Mouse (Mus musculus): ENCODE measurements around the gene Slc38a10.

The Slc38a10 gene

DNA sequence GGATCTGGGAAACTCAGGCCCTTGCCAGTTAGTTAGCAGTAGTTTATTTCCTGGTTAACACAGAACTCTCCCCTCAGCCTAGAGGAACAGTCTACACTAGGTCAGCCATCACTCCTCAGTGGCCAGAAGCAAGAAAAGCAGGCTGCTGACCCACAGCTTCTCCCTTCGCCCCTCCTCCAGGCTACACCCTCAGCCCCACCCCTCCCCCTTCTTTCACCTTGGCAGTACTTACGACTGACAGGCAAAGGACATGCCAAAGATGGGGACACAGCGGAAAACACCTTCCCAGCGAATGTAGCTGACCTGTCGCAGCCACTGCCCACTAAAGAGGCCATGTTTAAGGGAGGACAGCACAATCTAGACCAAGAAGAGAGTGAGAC, 13.5 kb downstream of the Slc38a10 start:
- no peak for DNase-seq (ENCODE audit: low spot score in 2 of 2)

DNA sequence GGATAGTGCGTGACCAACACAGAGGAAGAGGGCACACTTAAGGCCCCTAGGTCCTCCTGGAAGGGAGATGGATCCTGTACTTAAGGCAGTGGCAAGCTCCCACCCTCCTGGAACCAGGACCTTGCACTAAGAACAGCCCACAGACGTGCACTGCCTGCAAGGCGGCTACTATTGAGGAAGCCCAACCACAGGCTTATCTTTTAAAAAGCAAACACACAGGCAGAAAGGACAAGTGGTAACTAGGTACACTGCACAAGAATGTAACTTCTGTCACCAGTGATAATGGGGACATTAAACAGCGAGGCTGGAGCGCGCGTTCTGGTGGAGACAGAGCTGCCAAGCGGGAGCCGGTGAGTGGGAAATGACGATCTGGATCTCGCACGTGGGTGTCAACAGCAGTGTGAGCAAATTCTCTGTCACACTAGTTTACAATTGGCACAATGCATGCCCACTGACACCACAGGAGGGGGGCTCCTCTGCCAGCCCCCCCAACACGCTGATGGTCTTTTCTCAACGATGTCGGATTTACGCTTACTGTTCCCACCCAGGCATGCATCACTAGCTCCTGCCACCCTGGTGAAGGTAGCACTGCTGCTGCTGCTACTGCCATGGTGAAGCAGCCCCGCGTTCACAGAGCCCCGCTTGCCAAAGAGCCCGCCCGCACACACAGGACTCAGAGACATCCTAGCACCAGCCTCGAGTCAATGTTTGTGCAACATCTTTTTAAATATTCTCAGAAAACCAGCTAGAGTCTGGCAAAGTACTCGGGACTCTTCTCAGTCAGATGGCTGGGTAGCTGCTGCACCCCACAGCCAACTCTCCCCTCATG, 14.1 kb downstream of the Slc38a10 start:
- peak; percentile 70 to 79 for DNase-seq (ENCODE audit: low spot score in 2 of 2)

DNA sequence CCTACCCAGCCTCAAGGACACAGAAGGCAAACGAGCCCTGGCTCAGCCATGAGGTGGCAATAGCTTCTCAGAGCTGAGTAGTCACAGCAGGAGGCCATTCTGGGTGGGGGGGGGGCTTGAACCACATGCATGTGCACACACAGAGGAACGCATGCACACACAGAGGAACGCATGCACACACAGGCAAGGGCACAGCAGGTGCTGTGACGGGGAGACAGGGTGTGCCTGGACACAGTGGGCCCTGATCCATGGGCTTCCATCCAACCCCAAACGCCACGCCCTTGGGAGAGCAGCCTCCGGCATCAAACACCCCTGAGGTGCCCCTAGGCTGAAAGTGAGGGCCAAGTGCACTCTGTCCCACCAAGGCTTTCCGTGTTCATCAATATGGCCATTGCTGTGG, 15.0 kb downstream of the Slc38a10 start:
- no peak for DNase-seq (ENCODE audit: low spot score in 2 of 2)

DNA sequence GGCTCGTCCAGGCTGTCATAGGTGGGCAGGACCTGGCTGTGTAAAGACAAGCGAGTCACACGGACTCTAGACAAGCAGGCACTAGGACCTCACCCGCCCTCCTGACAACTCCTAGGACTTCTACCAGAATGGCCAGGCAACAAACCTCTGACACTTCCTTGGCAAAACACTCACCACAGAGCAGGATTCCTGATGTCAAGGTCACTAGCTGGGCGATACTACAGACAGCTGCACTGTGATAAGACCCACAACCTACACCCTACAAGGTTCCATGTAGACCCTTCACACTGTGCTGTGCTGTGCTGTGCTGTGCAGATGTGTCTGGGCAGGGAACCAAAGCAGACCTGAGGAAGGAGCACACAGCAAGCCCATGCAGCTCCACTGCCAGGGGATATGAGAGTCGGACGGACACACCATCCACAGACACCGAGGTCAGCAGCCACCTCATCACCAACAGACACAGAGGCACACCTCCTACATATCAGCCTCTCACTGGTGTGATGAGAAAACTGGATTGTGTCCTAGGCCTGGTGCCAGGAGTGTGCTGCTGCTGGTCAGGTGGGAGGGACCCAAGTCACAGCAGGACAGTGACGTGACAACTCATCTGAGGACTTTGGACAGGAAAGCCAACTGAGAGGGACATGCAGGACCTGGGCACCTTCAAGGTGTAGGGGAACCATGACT, 16.2 kb downstream of the Slc38a10 start:
- no peak for DNase-seq (ENCODE audit: low spot score in 2 of 2)

DNA sequence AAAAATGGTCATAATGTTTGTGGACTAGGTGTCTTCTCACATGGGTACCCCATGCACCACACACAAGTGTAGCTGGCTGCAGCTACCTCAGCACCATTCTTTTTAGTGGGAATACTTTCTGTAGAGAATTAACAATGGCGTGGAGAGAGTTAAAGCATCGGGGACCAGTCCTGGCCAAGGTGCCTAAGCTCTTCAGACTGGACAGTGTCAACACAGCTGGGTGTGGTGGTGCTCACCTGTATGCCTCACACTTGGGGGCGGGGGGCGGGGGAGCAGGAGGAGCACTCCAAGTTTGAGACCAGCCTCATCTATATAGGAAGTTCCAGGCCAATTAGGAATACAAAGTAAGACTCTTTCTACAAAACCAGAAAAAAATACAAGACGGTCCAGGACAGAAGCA, 17.0 kb downstream of the Slc38a10 start:
- no peak for DNase-seq (ENCODE audit: low spot score in 2 of 2)

DNA sequence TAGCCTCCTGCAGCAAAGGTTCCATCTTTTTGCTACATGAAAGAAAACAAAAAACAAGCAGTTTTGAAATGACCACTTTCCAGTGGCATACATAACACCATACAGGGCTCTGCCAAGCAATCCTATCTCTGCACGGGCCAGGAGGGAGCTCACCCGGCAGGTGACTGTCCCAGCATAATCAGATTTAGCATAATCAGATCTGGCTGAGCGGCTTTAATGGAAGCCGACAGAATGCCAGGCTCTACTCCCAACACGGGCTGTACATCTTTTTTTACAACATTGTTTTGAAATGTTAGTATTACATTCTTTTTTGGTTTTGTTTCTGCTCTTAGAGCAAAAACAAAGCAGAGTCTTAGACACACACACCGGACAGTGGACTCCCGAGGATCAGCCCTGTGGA, 21.9 kb downstream of the Slc38a10 start:
- DNase-seq (ENCODE audit: low spot score in 2 of 2): no peak

DNA sequence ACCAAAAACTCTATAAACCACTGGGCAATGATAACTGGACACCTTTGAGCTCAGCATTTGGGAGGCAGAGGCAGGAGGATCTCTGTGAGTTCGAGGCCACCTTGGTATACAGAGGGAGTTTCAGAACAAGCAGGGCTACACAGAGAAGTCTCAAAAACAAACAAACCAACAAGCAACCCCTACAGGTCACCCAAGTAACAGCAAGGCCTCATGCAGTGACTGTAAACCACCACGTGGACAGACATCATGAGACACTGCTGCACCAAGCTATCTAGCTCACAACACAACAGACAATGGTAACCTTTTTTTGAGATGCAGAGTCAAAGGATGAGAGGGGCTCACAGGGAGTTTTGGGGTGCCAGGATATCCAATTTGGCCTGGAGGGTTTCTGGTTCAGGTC, 24.3 kb downstream of the Slc38a10 start:
- no peak for DNase-seq (ENCODE audit: low spot score in 2 of 2)

DNA sequence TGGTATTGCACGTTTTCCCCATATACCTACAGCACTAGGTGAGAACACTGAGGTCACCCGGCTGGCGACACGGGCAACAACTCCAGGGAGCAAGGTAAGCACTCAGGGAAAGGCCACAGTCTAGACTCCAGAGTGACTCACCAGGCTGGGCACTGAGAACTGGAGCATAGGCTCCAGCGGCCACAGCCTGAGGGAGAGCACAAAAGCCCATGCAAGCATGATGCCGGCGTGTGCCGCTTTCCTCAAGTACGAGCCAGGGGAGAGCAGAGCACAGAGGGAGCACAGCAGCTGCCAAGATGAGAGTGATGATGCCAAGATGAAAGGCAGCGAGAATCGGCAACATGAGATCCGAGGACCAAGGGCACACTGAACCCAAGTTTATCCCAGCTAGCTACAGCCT, 29.0 kb downstream of the Slc38a10 start:
- DNase-seq (ENCODE audit: low spot score in 2 of 2): no peak

DNA sequence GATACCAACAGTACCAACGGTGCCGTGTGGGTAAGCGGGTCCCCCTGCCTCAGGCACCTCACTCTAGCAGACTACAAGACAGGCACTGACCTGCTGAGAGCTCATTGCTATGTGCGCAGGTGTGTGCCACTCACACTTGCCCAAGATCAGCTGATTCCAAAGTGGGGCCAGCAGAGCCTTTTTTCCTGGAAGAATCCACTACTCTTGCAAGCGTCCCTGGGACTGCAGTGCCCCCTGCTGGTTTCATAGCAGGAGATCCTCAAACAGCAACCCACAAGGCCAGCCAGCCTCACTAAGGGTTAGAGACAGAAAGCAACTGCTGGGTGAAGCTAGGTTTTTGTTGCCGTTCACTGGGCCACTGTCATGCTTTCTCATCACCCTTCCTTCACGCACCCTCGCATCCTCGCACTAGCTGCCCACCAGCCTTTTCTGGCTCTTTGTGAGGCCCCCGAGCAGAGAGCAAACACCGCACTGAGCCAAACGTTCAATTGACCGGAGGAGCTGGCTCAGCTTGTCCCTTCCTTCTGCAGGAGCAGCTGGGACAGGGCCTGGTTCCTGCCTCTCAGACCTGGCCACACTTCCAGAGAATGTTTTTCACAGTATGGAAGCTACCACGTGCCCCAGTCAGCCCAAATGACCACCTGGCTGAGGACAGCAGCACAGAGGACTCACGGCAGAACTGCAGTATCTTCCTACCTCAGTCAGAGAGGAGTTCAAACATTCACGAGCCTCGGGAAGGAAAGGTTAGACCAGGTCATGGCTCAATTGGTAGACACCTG, 30.3 kb downstream of the Slc38a10 start:
- peak; percentile 75 to 87 for DNase-seq (ENCODE audit: low spot score in 2 of 2)

DNA sequence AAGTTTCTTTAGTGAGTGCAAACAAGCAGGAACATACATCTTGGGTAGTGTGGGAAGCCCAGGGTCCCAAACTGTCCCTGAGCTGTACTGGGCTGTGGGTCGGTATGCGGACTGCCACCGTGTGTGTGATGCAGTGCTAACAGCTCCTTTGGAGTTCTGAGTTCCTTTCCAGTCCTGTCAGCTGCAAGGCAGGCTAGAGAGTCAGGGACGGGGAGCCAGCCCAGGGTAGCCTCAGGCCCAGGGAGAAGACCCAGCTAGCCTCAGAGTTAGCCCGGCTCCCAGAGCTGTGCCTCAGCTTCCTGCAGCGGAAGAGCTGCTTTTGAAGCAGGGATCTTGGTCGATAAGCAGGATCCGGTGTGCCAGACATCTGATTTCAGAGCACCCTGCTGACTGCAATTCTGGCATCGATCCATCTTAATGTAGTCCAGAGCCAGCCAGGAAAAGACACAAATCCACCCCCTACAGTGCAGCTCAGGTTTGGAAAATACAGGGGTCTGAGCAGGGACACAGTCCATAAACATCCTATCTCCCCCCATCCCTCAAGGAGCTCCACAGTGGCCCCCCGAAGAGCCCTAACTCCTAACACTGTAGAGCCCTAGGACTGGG, 31.1 kb downstream of the Slc38a10 start:
- DNase-seq (ENCODE audit: low spot score in 2 of 2): no peak

DNA sequence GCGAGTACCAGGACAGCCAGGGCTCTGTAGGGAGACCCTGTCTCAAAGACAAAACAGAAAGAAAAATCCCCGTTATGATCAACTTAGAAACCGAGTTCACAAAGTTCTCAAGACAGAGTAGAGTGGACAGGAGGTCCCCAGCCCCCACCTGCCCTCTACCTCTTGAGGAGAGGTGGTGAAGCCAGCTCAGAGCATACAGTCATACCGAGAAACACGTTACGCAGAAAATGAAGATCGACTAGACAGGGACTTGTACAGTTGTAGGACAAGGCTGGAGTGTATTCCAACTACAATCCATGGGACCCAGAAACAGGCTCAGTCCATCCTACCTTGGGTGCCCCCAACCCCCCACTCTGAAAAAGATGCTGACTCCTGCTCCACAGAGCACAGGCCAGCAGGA, 32.0 kb downstream of the Slc38a10 start:
- no peak for DNase-seq (ENCODE audit: low spot score in 2 of 2)

DNA sequence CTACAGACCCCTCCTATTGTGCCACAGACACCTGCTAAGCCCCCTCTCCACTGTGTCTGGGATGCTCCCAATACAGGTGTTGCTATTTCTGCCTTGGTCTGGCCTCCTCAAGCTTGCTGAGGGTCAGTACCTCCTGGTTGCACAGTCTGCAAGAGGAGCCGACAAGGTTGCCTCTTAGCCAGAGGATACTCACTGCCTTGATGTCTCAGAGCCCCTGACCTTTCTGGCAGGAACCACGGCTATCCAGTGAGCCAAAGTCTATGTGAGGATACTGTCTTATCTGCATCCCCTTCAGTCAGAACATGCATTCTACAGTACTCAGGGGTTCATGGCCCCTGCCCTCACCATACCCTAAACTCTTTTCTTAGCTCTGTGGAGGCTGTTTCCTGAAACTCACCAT, 33.5 kb downstream of the Slc38a10 start:
- no peak for DNase-seq (ENCODE audit: low spot score in 2 of 2)

DNA sequence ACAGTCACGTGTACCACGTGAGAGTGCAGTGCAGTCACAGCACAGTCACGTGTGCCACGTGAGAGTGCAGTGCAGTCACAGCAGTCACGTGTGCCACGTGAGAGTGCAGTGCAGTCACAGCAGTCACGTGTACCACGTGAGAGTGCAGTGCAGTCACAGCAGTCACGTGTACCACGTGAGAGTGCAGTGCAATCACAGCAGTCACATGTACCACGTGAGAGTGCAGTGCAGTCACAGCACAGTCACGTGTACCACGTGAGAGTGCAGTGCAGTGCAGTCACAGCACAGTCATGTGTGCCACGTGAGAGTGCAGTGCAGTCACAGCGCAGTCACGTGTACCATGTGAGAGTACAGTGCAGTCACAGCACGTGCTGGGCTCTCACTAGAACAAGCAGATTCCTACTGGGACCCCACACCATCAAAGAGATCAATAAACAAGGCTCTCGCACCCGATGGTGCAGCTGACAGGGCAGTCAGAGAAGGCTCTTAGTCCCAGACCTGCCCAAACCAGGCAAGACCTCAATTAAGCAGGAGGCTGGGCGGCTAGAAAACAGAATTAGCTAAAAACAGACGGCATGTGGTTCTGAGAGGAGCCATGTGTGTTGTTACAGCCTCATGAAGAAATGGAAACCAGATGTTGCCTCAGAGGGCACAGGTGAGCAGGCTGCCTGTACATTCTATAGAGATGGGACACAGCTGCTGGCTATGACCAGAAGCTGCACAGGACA, 36.5 kb downstream of the Slc38a10 start:
- no peak for DNase-seq (ENCODE audit: low spot score in 2 of 2)

DNA sequence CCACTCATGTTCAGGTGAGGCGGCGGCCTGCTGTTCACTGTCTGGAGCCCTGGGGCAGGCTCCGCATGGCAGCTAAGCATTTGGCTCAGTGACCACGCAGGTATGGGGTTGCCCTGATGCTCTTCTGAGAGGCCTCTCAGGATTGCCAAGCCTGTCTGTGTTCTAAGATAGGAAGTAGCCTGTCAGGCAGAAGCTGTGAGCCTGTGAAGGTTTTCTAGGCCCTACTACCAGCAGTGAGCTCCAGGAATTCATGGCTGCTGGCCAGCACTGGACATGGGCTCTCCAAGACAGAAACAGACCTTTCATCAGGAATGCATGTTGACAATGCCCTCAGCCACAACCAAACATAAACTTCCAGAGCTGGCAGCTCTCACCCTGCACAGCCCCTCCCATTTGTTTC, 39.0 kb downstream of the Slc38a10 start:
- no peak for DNase-seq (ENCODE audit: low spot score in 2 of 2)

DNA sequence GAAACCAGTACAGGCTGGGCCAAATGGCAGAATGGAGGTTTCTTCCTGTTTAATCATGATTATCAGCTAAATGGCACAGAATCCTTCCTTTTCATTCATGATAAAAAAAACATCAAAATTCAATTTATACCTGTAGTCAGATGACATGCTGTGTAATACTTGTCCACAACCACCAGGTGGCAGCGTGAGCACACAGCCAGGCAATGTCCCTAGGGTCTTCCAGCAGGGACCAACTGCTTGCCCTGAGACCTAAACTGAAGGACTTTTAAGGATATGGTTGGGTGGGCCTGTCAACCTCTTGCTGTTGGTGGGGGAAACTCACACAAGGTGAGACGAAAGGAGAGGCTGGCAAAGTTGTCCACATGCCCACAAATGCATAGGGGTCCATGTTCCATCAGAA, 40.1 kb downstream of the Slc38a10 start:
- peak in 1 of 2 experiments; percentile 81 for DNase-seq (ENCODE audit: low spot score in 2 of 2)

DNA sequence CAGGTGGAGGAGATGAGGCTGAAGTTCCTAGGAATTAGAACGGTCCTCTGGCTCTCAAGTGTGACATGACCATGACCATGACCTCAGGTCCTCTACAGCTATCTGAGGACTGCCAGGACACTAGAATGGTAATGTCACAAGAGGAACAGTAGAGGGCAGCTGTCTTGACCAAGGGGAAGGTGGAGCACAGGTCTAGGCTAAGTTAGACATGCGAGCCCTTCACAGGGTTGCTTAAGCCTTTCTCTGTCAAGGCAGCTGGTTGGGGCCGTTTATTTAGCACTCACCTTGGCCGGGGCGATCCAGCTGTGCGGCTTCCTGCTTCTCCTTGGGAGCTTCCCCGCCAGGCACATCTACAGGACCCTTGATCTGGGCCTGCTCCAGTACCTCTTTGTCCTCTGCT, 40.6 kb downstream of the Slc38a10 start:
- DNase-seq (ENCODE audit: low spot score in 2 of 2): no peak

DNA sequence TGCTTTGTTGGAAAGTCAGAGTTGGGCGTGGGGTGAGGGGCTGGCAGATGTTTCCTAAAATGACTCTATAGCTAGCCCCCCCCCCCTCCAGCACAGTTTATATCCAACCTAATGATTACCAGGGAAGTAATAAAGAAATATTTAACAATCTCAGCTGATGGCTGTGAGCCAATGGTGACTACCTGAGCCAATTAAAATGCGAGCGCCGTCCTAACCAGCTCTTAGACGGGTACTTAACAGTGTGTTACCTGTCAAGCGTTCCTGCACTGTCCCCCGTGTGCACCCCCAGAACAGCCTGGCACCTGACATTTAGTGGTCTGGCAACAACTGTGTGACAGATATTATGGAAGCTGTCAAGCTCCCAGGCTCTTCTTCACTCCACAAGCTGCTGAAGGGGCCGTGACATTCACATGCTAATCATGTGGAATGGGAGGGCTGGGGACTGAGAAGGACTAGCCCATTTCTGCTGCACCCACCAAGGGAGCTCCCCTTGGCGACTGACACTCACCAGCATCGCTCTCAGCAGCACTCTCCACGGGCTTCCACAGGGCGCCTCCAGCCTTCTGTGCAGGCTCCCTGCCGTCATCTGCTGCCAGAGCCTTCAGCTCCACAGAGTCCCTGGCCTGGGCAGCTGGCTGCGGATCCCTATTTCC, 41.5 kb downstream of the Slc38a10 start:
- DNase-seq (ENCODE audit: low spot score in 2 of 2): no peak

DNA sequence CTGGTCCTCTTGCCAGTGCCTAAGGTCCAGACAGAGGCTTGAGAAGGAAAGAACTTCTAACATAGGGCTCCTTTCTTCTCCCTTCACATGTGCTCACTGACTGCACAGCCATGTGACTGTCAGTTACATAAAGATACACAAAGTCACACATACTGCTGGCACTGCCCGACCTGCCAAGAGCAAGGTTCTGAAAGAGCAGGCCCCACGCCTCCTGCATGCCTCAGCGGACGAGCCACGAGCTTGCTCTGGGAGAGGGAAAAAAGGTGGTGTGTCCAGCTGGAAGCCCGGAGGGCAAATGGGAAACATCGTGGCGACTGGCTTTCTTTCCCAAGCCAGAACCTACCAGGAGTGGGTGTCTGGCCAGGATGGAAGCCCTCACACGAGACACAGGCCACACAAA, 43.4 kb downstream of the Slc38a10 start:
- no peak for DNase-seq (ENCODE audit: low spot score in 2 of 2)

DNA sequence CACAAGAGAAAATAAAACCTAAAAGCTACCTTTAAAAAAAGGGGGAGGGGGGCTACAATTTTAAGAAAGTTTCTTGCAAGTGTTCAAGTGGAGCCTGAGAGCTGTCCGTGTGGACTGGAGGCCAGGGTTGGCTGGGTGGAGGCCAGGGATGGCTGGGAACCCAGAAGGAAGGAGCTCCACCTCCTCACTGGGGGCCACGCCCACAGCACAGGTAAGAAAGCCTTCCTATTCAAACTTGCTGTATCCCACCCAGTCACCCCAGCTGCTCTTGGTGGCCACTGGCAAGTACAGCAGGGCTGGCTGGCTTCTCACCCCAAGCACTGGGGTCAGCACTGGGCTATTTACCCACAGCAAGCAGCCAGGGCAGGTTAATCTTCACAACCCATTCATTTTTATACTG, 44.1 kb downstream of the Slc38a10 start:
- DNase-seq (ENCODE audit: low spot score in 2 of 2): no peak

DNA sequence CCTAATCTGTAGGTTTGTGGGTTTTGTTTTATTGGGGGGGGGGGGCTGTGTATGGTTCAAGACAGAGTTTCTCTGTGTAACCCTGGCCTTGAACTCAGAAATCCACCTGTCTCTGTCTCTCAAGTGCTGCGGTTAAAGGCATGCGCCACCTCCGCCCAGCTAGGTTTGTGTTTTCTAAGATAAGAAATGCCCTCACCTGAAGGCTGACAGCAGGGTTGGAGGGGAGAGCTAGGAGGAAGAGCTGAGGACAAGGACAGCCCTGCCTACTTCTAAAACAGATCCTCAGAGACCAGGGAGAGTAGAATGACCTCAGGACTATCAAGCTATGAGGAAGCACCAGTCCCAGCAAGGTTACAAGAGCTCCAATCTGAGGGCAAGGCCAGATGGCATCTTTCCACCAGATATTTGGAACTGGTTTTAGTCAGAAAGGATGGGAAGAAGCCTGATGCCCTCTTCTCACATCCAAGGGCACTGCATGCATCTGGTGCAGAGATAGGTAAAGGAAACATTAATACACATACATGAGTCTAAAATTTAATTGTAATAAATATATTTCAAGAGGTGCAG, 47.6 kb downstream of the Slc38a10 start:
- no peak for DNase-seq (ENCODE audit: low spot score in 2 of 2)

DNA sequence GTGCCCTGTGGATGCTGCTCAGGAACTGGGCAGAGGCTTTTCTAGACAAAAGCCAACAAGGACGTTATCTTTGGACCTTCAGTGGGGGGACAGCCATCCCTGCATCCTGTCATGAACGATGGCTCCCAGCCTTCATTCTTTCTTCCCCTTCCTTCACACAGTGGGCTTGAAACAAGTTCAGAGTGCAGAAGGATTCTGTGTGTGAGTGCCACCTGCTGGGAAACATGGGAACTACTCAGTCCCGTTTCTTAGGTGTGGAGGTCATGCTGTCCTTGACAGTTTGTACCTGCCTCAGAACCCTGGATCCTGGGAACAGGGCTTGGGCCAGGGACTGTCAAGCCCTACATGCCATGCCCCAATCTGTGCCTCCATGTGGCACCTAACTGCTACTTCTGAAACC, 50.1 kb downstream of the Slc38a10 start:
- DNase-seq (ENCODE audit: low spot score in 2 of 2): peak; percentile 76 to 78
